Mouse (Mus musculus) layer of hippocampus, postnatal 36 days (tissue): ENCODE data around the gene Eps8l2. TPM values are rescaled to one million over a fixed set of nuclear protein-coding genes. Genes with fewer than 3 reads are reported as not detected.

ENCODE experiments used
- DNase-seq, 2 experiments: peaks; one replicate each; pipeline ENCODE4 v3.0.0; 2022
- total RNA-seq, 2 experiments: library from RNA; stranded (reverse); gene quantifications; 2 replicates each; pipeline ENCODE4 v1.2.3; 2021

Gene Eps8l2
- 1 to 10 TPM; 4.6 to 5.8 TPM for total RNA-seq

GRCm38 (mm10) chr7:141338576-141339131 is at the start of gene Eps8l2:
Eps8l2 (plus strand) TSS chr7:141338880.
- DNase-seq = no peak

- DNase-seq = no peak
Measured at GRCm38 (mm10) chr7:141291921-141292582, 46.6 kb upstream of the Eps8l2 start, which contains the start of gene Drd4. Drd4 (plus strand) TSS chr7:141292006.

GRCm38 (mm10) chr7:141292583-141293388 is 45.9 kb upstream of the Eps8l2 start:
- no peak for DNase-seq

- no peak for DNase-seq
Measured at GRCm38 (mm10) chr7:141293852-141294471, 44.7 kb upstream of the Eps8l2 start.

- no peak for DNase-seq
Measured at GRCm38 (mm10) chr7:141294479-141294878, 44.2 kb upstream of the Eps8l2 start.

- DNase-seq = no peak
Measured at GRCm38 (mm10) chr7:141297926-141298650, 40.6 kb upstream of the Eps8l2 start.

GRCm38 (mm10) chr7:141299175-141299574 is 39.5 kb upstream of the Eps8l2 start:
- DNase-seq = no peak

GRCm38 (mm10) chr7:141301386-141301785 is 37.3 kb upstream of the Eps8l2 start:
- no peak for DNase-seq

GRCm38 (mm10) chr7:141302702-141303268 is 35.9 kb upstream of the Eps8l2 start:
- no peak for DNase-seq

- DNase-seq = no peak
Measured at GRCm38 (mm10) chr7:141304537-141304936, 34.1 kb upstream of the Eps8l2 start.

- DNase-seq = no peak
Measured at GRCm38 (mm10) chr7:141314416-141314815, 24.3 kb upstream of the Eps8l2 start.

- DNase-seq = no peak
Measured at GRCm38 (mm10) chr7:141315076-141315475, 23.6 kb upstream of the Eps8l2 start.

GRCm38 (mm10) chr7:141315974-141316373 is 22.7 kb upstream of the Eps8l2 start:
- DNase-seq = no peak

GRCm38 (mm10) chr7:141317619-141318132 is 21.0 kb upstream of the Eps8l2 start:
- no peak for DNase-seq

- no peak for DNase-seq
Measured at GRCm38 (mm10) chr7:141319446-141319845, 19.2 kb upstream of the Eps8l2 start.

- DNase-seq = no peak
Measured at GRCm38 (mm10) chr7:141324686-141325085, 14.0 kb upstream of the Eps8l2 start.

- peak in 1 of 2 experiments; percentile 16 for DNase-seq
Measured at GRCm38 (mm10) chr7:141326546-141327446, 11.9 kb upstream of the Eps8l2 start.

- peak; percentile 99 for DNase-seq
Measured at GRCm38 (mm10) chr7:141327469-141328372, 11.0 kb upstream of the Eps8l2 start, which contains the start of the genes Deaf1 and Tmem80. Deaf1 (minus strand) TSS chr7:141327690. Tmem80 (plus strand) TSS chr7:141327739.

GRCm38 (mm10) chr7:141328373-141328990 is 10.2 kb upstream of the Eps8l2 start:
- no peak for DNase-seq
